In genomic region chr17:88598570-88599368, GRCm38 (mm10) we compare ENCODE assay signal across 8 mouse cellular contexts. TPM values are rescaled to one million over a fixed set of nuclear protein-coding genes. Genes with fewer than 3 reads are reported as not detected.
A peak's percentile ranks its signal among the peaks of the same experiment; 100 is the strongest.
DNase-seq lines count a peak whose midpoint lies in the region; ATAC-seq and TF ChIP-seq lines count a peak whose summit lies in the region.

No protein-coding gene starts in this region.

- no peak overlapping the region for H3K27ac ChIP-seq in forebrain, embryonic 13.5 days
- peak overlapping the region; percentile 75 for H3K27ac ChIP-seq in limb, embryonic 10.5 days

- no peaks in the 10 kb centered on the region for H3K27me3 ChIP-seq in forebrain, embryonic 13.5 days
- H3K27me3 ChIP-seq in limb, embryonic 10.5 days (ENCODE audit: low read depth, poor library complexity, severe bottlenecking), result no peaks in the 10 kb centered on the region

- H3K4me3 ChIP-seq in lung, adult 2 months (replicated peaks; ENCODE audit: extremely low read depth, low read depth, low read length), result peak overlapping the region; percentile 38
- H3K4me3 ChIP-seq in forebrain, embryonic 13.5 days, result peak overlapping the region; percentile 52
- peak overlapping the region; percentile 69 for H3K4me3 ChIP-seq in limb, embryonic 10.5 days

- no peaks in the 10 kb centered on the region for H3K9me3 ChIP-seq in forebrain, embryonic 13.5 days (replicated peaks)
- H3K9me3 ChIP-seq in limb, embryonic 10.5 days (replicated peaks), result no peaks in the 10 kb centered on the region

- peak overlapping the region; percentile 77 for H3K4me2 ChIP-seq in forebrain, embryonic 13.5 days

- H3K4me1 ChIP-seq in lung, adult 2 months (ENCODE audit: control insufficient read depth, insufficient read depth, low read length), result peaks cover 18% of the 10 kb centered on the region
- H3K4me1 ChIP-seq in forebrain, embryonic 13.5 days, result peaks cover 23% of the 10 kb centered on the region
- H3K4me1 ChIP-seq in limb, embryonic 10.5 days, result peaks cover 35% of the 10 kb centered on the region

- H3K36me3 ChIP-seq in forebrain, embryonic 13.5 days (ENCODE audit: poor library complexity, severe bottlenecking), result no peaks in the 10 kb centered on the region
- peaks cover 3% of the 10 kb centered on the region; the same call in 1 of the 2 replicates for H3K36me3 ChIP-seq in limb, embryonic 10.5 days

- peak; percentile 24; the same call in 1 of the 2 replicates for ATAC-seq in forebrain, embryonic 13.5 days

- TF ChIP-seq CTCF in lung, adult 2 months (IDR thresholded peaks at IDR 0.05; ENCODE audit: insufficient read depth, low read length), result no peak

- 11% methylated on average over 14 of the region's 14 CpGs for WGBS in lung, adult 2 months
- 17% methylated on average over 14 of the region's 14 CpGs for WGBS in forebrain, embryonic 13.5 days
- 22% methylated on average over 14 of the region's 14 CpGs for WGBS in limb, embryonic 10.5 days

- peak overlapping the region; percentile 54 for H3K9ac ChIP-seq in forebrain, embryonic 13.5 days

- no peak for DNase-seq in lung, adult 2 months
- DNase-seq in lung, postnatal 25 days (ENCODE audit: low spot score), result no peak
- peak; percentile 45 for DNase-seq in limb, embryonic 10.5 days (ENCODE audit: low spot score)
- DNase-seq in retina, embryonic 14.5 days (ENCODE audit: low spot score), result peak; percentile 16
- DNase-seq in adrenal gland, postnatal 36 days, result no peak
- no peak for DNase-seq in adrenal gland, adult 8-10 months
- no peak for DNase-seq in ovary, postnatal 10 days (ENCODE audit: low spot score)

- no peak; the same call in 1 of the 2 replicates for TF ChIP-seq POLR2A in lung, adult 2 months (IDR thresholded peaks at IDR 0.05; ENCODE audit: borderline replicate concordance, extremely low read depth, low read depth, low read length)

RNA-seq across cellular contexts. Expression of gene Ston1, which starts 1.3 kb away (rescaled TPM):
- 41.0 and 43.1 TPM in 2 replicates for polyA plus RNA-seq in lung, adult 2 months (2012; rRNA removed)
- polyA plus RNA-seq in forebrain, embryonic 13.5 days (2015; fragmentation: Nextera tagmentation; extraction: Ambion mirVana), result 2.4 and 3.2 TPM in 2 replicates
- 2.4 and 3.0 TPM in 2 replicates for polyA plus RNA-seq in limb, embryonic 10.5 days (2016; fragmentation: Nextera tagmentation; extraction: Ambion mirVana)
- total RNA-seq in adrenal gland, postnatal 36 days (2021), result 10 to 100 TPM; 28.7 to 41.5 TPM
- total RNA-seq in adrenal gland, adult 8-10 months (2022), result 10 to 100 TPM; 32.2 to 49.3 (median 41.6) TPM

Comparison
In these comparisons a context has a peak if more than half of its experiments do, and no peak if none do; other contexts are left out.
1. DNase-seq: peak in limb, embryonic 10.5 days (single experiment) and retina, embryonic 14.5 days (single experiment); none in lung, adult 2 months (single experiment), lung, postnatal 25 days (single experiment), adrenal gland, postnatal 36 days (0 of 2), adrenal gland, adult 8-10 months (single experiment) and ovary, postnatal 10 days (single experiment).
2. Peak in every context shown above with its lines, with median percentiles within 50 percentile points of each other: H3K4me3 ChIP-seq.